8 mouse cellular contexts compared by ENCODE assay signal in the genomic region with DNA sequence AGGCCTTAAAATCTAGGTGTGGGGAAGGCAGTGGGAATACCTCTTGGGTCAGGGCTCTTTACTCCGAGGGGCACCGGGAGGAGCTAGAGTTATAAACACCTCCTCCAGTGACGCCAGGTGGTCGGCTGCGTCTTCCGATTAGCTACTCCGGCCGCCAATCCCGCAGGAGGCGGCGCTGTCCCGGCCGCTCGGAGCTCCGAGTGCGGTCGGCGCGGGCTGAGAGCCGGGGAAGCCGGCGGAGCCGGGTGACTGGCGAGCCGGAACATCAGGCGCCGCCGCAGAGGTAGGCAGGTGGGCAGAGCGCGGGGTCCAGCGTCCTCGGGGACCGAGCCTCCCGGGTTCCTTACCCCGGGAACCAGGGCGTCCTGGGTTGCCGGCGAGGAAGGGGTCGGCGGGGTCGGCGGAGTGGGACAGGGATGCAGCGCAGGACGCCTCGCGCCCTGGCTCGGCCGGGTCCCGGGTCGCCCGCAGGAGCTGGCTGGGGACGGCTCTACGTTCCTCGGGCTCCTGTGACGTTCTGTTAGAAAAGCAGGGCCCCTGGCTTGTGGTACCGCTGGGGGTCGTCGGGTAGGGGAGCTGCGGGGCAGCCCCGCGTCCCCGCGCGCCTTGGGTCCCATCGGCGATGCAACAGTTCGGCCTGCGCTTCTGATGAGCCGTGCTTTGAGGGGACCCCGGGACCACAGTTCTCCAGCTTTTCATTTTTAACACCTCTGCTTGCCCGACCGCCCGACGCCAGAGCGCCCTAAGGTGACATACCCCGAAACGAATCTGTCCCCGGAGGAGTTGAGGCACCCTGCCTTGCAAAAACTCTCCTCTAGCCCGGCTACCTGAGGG. TPM values are rescaled to one million over a fixed set of nuclear protein-coding genes. Genes with fewer than 3 reads are reported as not detected.
A peak's percentile ranks its signal among the peaks of the same experiment; 100 is the strongest.
DNase-seq lines count a peak whose midpoint lies in the region; ATAC-seq lines count a peak whose summit lies in the region.

Gene Plekhh2, plus strand, starts transcription at position 214 of the 834 bp plus-strand sequence.

- ATAC-seq in megakaryocyte, adult 5-6 weeks (ENCODE audit: poor library complexity, severe bottlenecking) = peak; percentile 33; the same call in 1 of the 2 replicates

- intact Hi-C loops in left cerebral cortex, postnatal 10 days (cut with DNase I) = no loop called here

- DNase-seq in adrenal gland, adult 8-10 months = peak; percentile 57
- DNase-seq in embryo, embryonic 10 days (ENCODE audit: low spot score) = peak; percentile 93
- DNase-seq in gastrocnemius, postnatal 25 days = peak; percentile 85
- DNase-seq in induced T-regulatory cell, adult 2 months (ENCODE audit: low read depth) = peak; percentile 8
- peak; percentile 79 to 90 for DNase-seq in left cerebral cortex, postnatal 10 days (ENCODE audit: extremely low spot score in 1 of 2, low spot score in 2 of 2)
- DNase-seq in right cerebral cortex, postnatal 14 days = peak; percentile 83
- no peak for DNase-seq in T-cell, adult 2 months (ENCODE audit: low spot score)

RNA-seq across cellular contexts. Expression of gene Plekhh2, which starts in this region (rescaled TPM):
- total RNA-seq in adrenal gland, adult 8-10 months (2022) = 1 to 10 TPM; 2.2 to 6.4 (median 4.2) TPM
- 1 to 10 TPM; 2.2 to 2.3 TPM for total RNA-seq in gastrocnemius, postnatal 25 days (2021)
- total RNA-seq in left cerebral cortex, postnatal 10 days (2021) = 1 to 10 TPM; 3.2 to 5.4 TPM
- total RNA-seq in megakaryocyte, adult 5-6 weeks (2015) = not detected in 2 replicates
- 0.12 and 0.15 TPM in 2 replicates for total RNA-seq in megakaryocyte, adult 5-6 weeks (2017)

Comparison
In these comparisons a context has a peak if more than half of its experiments do, and no peak if none do; other contexts are left out.
1. Peak in ATAC-seq in megakaryocyte, adult 5-6 weeks; RNA of the gene not detected or under 1 TPM.